Mouse (Mus musculus): Measurements from ENCODE around the gene Polr3b. TPM values are rescaled to one million over a fixed set of nuclear protein-coding genes. Genes with fewer than 3 reads are reported as not detected.

The Polr3b gene
- polyA plus RNA-seq, 1 experiment from 2014 or later = 11.2 TPM

DNA sequence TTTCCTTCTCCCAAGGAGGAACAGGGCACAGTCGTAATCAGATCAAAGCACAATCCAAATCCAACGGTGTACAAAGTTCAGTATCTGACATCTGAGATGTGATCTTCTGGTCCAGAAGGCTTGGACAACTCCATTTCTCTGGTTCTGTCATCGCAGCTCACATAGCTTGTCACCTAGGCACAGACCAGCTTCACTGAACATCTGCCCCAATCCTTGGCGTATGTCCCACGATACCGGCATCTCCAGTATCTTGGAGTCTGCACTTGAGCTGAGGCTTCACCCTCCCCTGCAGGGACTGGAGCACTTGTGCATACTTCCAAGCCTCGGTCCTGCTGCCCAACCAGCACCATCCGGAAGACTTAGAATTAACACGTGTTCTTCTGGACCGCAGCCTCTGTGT is 14.6 kb downstream of the Polr3b start:
- peaks cover 4% of the 10 kb centered on the region; the same call in 1 of the 2 replicates for H3K36me3 ChIP-seq (ENCODE audit: control insufficient read depth, insufficient read depth, low read length)
- WGBS = 93% methylated on average over 10 of the region's 10 CpGs

DNA sequence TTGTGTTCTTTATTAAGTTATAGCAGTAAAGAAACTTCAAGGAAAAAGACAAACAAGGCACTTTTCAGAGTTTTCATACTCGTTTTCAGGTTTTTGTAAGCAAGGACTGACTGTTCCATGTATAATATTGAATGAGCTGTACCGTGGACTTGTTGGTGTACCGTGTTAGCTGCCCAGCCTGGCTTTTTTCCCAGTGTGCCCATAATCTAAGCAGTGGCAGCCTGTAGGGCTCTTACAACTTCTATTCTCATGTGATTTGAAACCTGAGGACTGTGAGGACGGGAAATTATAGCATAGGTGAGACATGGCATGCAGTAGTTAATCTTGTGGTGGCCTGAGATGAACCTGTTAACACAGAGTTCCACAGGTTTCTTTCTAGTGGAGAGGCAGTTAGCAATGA is 16.3 kb downstream of the Polr3b start:
- no peaks in the 10 kb centered on the region for H3K9me3 ChIP-seq (replicated peaks; ENCODE audit: control insufficient read depth, low read length)
- H3K4me1 ChIP-seq (ENCODE audit: control insufficient read depth, insufficient read depth, low read length) = no peaks in the 10 kb centered on the region
- no peak overlapping the region for H3K4me3 ChIP-seq (replicated peaks; ENCODE audit: low read length)
- H3K36me3 ChIP-seq (ENCODE audit: control insufficient read depth, insufficient read depth, low read length) = peaks cover 4% of the 10 kb centered on the region; the same call in 1 of the 2 replicates
- 91% methylated on average over 4 of the region's 4 CpGs for WGBS
- no peak overlapping the region for H3K9ac ChIP-seq (ENCODE audit: low read length)
- no peak for ATAC-seq (ENCODE audit: insufficient read depth, low FRiP score)
- no peak overlapping the region for H3K27ac ChIP-seq (ENCODE audit: low read length)
- H3K4me2 ChIP-seq (ENCODE audit: low read depth, low read length) = no peak overlapping the region
- no peaks in the 10 kb centered on the region for H3K27me3 ChIP-seq (ENCODE audit: control insufficient read depth, insufficient read depth, low read length)

More for the DNA sequence above, 14.6 kb downstream of the Polr3b start:
- Histone ChIP-seq H3K27me3 (ENCODE audit: control insufficient read depth, insufficient read depth, low read length) (no peaks in the 10 kb centered on the region), H3K4me3 (replicated peaks; ENCODE audit: low read length) (no peak overlapping the region), H3K9ac (ENCODE audit: low read length) (no peak overlapping the region), H3K4me1 (ENCODE audit: control insufficient read depth, insufficient read depth, low read length) (no peaks in the 10 kb centered on the region), H3K9me3 (replicated peaks; ENCODE audit: control insufficient read depth, low read length) (no peaks in the 10 kb centered on the region), H3K27ac (ENCODE audit: low read length) (no peak overlapping the region), H3K4me2 (ENCODE audit: low read depth, low read length) (no peak overlapping the region)
- no peak for ATAC-seq (ENCODE audit: insufficient read depth, low FRiP score)

DNA sequence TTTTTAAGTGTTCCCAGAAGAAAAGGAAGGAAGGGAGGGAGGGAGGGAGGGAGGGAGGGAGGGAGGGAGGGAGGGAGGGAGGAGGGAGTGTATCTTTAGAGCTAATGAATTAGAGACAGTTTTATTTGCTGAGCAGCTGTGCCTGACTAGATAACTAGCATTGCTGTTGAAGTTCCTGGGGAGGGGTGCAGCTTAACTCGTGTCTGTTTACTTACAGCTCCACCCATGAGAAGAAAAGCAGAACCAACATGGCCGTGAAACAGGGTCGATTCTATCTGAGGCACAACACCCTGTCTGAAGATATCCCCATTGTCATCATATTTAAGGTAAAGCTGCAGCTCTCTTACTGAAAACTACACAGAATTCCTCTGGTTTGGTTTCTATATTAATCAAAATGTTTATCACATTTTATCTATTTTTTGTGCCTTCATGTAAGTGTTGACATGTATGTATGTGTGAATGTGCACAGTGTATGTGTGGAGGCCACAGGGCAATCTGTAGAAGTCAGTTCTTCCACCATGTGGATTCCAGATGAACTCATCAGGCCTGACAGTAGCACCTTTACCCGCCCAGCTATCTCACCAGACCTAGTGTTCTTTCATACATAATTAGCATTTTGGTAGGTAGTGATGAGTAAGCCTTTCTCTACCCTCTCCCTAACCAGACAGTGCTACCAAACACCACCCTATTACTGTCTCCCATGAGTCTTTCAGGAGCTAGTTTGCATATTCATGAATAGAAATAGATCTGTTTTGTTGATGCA is 17.6 kb downstream of the Polr3b start:
- H3K9ac ChIP-seq (ENCODE audit: low read length) = no peak overlapping the region
- H3K27ac ChIP-seq (ENCODE audit: low read length) = no peak overlapping the region
- no peak overlapping the region for H3K4me3 ChIP-seq (replicated peaks; ENCODE audit: low read length)
- H3K27me3 ChIP-seq (ENCODE audit: control insufficient read depth, insufficient read depth, low read length) = no peaks in the 10 kb centered on the region
- no peaks in the 10 kb centered on the region for H3K4me1 ChIP-seq (ENCODE audit: control insufficient read depth, insufficient read depth, low read length)
- 48% methylated on average over 4 of the region's 4 CpGs for WGBS
- no peak for ATAC-seq (ENCODE audit: insufficient read depth, low FRiP score)
- H3K36me3 ChIP-seq (ENCODE audit: control insufficient read depth, insufficient read depth, low read length) = peaks cover 4% of the 10 kb centered on the region; the same call in 1 of the 2 replicates
- H3K4me2 ChIP-seq (ENCODE audit: low read depth, low read length) = no peak overlapping the region
- H3K9me3 ChIP-seq (replicated peaks; ENCODE audit: control insufficient read depth, low read length) = no peaks in the 10 kb centered on the region

DNA sequence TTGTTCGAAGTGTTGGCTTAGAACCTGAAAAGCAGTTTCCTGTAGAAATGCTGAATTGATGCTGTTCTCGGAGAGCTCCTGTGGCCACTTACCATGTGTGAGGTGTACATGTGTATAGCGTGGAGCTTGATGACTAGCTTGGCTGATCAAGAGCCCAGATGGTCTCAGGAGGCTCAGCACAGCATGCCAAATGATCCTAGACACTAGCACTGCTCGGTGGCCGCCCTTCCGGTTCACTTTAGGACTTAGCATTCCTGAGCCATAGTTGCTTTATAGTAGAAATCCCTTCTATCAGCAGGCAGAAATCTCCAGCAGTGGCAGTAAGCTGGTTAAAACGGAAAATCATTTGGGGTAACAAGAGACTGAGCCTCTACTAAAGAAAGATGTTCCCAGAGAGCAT is 18.8 kb downstream of the Polr3b start:
- no peaks in the 10 kb centered on the region for H3K27me3 ChIP-seq (ENCODE audit: control insufficient read depth, insufficient read depth, low read length)
- H3K27ac ChIP-seq (ENCODE audit: low read length) = no peak overlapping the region
- H3K9me3 ChIP-seq (replicated peaks; ENCODE audit: control insufficient read depth, low read length) = no peaks in the 10 kb centered on the region
- H3K9ac ChIP-seq (ENCODE audit: low read length) = no peak overlapping the region
- H3K4me2 ChIP-seq (ENCODE audit: low read depth, low read length) = no peak overlapping the region
- H3K4me1 ChIP-seq (ENCODE audit: control insufficient read depth, insufficient read depth, low read length) = no peaks in the 10 kb centered on the region
- H3K4me3 ChIP-seq (replicated peaks; ENCODE audit: low read length) = no peak overlapping the region
- 88% methylated on average over 7 of the region's 7 CpGs for WGBS
- ATAC-seq (ENCODE audit: insufficient read depth, low FRiP score) = no peak
- peaks cover 4% of the 10 kb centered on the region; the same call in 1 of the 2 replicates for H3K36me3 ChIP-seq (ENCODE audit: control insufficient read depth, insufficient read depth, low read length)

DNA sequence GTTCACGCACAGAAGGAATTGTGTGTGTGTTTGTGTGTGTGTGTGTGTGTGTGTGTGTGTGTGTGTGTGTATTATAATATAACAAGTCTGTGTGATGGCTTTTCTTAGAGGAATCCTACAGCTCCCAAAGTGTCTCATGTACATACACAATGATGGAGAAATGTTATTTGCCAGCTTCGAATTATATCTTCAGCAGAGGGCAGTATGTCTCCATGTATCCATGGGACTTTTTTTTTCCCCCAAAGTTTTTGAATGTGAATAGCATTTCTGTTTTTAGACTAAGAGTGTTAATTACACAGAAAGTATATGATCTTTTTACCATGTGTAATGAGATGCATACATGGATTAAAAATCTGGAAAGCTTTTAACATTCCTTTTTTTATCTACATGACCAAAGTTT is 19.5 kb downstream of the Polr3b start:
- ATAC-seq (ENCODE audit: insufficient read depth, low FRiP score) = no peak
- Histone ChIP-seq H3K27ac (ENCODE audit: low read length) (no peak overlapping the region), H3K4me1 (ENCODE audit: control insufficient read depth, insufficient read depth, low read length) (no peaks in the 10 kb centered on the region), H3K4me3 (replicated peaks; ENCODE audit: low read length) (no peak overlapping the region), H3K27me3 (ENCODE audit: control insufficient read depth, insufficient read depth, low read length) (no peaks in the 10 kb centered on the region), H3K36me3 (ENCODE audit: control insufficient read depth, insufficient read depth, low read length) (peaks cover 4% of the 10 kb centered on the region; the same call in 1 of the 2 replicates), H3K4me2 (ENCODE audit: low read depth, low read length) (no peak overlapping the region), H3K9me3 (replicated peaks; ENCODE audit: control insufficient read depth, low read length) (no peaks in the 10 kb centered on the region), H3K9ac (ENCODE audit: low read length) (no peak overlapping the region)
- 66% methylated on average over 2 of the region's 2 CpGs for WGBS

DNA sequence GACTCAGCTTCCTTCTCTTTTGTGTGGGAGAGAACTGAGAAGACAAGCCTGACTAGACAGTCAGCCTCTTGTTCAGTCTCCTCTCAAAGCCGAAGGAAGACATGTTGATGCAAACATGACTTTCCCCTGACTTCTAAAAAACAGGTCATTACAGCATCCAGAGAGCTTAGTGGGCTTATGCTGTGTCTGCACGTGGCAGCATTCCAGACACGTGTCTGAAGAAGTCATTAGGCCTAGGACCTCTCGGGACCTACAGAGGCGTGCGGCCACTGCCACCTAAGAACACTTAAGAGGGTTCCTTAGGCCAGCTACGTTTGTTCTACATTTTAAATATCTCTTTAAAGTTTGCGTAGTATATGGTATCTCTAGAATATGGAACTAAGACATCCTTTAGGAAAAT is 23.8 kb downstream of the Polr3b start:
- no peak for ATAC-seq (ENCODE audit: insufficient read depth, low FRiP score)
- H3K4me1 ChIP-seq (ENCODE audit: control insufficient read depth, insufficient read depth, low read length) = no peaks in the 10 kb centered on the region
- no peak overlapping the region for H3K4me3 ChIP-seq (replicated peaks; ENCODE audit: low read length)
- WGBS = 78% methylated on average over 8 of the region's 8 CpGs
- H3K27me3 ChIP-seq (ENCODE audit: control insufficient read depth, insufficient read depth, low read length) = no peaks in the 10 kb centered on the region
- no peaks in the 10 kb centered on the region; the same call in 1 of the 2 replicates for H3K36me3 ChIP-seq (ENCODE audit: control insufficient read depth, insufficient read depth, low read length)
- no peak overlapping the region for H3K27ac ChIP-seq (ENCODE audit: low read length)
- H3K9ac ChIP-seq (ENCODE audit: low read length) = no peak overlapping the region
- no peaks in the 10 kb centered on the region for H3K9me3 ChIP-seq (replicated peaks; ENCODE audit: control insufficient read depth, low read length)
- H3K4me2 ChIP-seq (ENCODE audit: low read depth, low read length) = no peak overlapping the region

DNA sequence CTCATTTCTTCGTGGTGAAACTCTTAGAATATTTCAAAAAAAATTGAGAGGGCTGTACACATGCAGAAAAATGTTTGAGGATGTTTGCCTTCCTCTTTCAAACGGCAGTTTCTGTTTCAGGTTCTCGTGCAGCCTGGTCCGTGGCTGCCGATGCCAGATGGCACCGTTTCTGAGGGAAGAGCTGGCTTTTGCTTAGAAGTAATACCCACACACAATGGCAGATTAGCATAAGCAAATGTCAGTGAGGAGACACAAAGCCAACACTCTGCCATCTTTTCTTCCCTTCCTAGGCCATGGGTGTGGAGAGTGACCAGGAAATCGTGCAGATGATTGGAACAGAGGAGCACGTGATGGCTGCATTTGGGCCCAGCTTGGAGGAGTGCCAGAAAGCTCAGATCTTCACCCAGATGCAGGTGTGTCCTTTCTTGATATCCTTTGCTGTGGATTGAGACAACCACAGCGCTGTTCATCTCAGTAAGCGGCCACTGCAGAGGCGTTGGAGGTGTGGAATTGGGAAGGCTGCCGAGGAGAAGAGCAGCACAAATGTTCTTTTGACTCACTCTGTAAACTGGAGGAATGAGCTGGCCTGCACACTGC is 24.5 kb downstream of the Polr3b start:
- Histone ChIP-seq H3K27me3 (ENCODE audit: control insufficient read depth, insufficient read depth, low read length) (no peaks in the 10 kb centered on the region), H3K9me3 (replicated peaks; ENCODE audit: control insufficient read depth, low read length) (no peaks in the 10 kb centered on the region), H3K4me2 (ENCODE audit: low read depth, low read length) (no peak overlapping the region), H3K27ac (ENCODE audit: low read length) (no peak overlapping the region), H3K4me3 (replicated peaks; ENCODE audit: low read length) (no peak overlapping the region), H3K4me1 (ENCODE audit: control insufficient read depth, insufficient read depth, low read length) (no peaks in the 10 kb centered on the region), H3K9ac (ENCODE audit: low read length) (no peak overlapping the region), H3K36me3 (ENCODE audit: control insufficient read depth, insufficient read depth, low read length) (no peaks in the 10 kb centered on the region; the same call in 1 of the 2 replicates)
- 81% methylated on average over 12 of the region's 12 CpGs for WGBS
- ATAC-seq (ENCODE audit: insufficient read depth, low FRiP score) = no peak

DNA sequence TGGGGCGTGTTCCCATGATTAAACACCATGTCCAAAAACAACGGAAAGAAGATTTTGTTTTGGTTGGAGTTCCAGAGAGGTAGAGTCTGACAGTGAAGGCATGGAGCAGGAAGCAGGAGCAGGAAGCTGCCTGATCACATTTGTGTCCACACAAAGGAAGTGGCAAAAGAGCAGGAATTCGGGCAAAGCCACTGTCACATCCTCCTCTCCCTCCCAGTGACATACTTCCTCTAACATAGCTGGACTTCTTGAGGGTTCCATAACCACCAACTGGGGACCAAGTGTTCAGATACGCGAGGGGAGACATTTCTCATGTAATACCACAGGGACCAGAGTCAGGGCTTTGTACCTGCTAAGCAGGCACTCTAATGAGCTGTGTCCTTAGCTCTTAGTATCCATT is 25.2 kb downstream of the Polr3b start:
- H3K36me3 ChIP-seq (ENCODE audit: control insufficient read depth, insufficient read depth, low read length) = no peaks in the 10 kb centered on the region; the same call in 1 of the 2 replicates
- no peaks in the 10 kb centered on the region for H3K9me3 ChIP-seq (replicated peaks; ENCODE audit: control insufficient read depth, low read length)
- no peak for ATAC-seq (ENCODE audit: insufficient read depth, low FRiP score)
- no peak overlapping the region for H3K27ac ChIP-seq (ENCODE audit: low read length)
- no peaks in the 10 kb centered on the region for H3K27me3 ChIP-seq (ENCODE audit: control insufficient read depth, insufficient read depth, low read length)
- no peak overlapping the region for H3K4me2 ChIP-seq (ENCODE audit: low read depth, low read length)
- H3K4me3 ChIP-seq (replicated peaks; ENCODE audit: low read length) = no peak overlapping the region
- no peak overlapping the region for H3K9ac ChIP-seq (ENCODE audit: low read length)
- WGBS = 87% methylated on average over 5 of the region's 5 CpGs
- H3K4me1 ChIP-seq (ENCODE audit: control insufficient read depth, insufficient read depth, low read length) = no peaks in the 10 kb centered on the region

DNA sequence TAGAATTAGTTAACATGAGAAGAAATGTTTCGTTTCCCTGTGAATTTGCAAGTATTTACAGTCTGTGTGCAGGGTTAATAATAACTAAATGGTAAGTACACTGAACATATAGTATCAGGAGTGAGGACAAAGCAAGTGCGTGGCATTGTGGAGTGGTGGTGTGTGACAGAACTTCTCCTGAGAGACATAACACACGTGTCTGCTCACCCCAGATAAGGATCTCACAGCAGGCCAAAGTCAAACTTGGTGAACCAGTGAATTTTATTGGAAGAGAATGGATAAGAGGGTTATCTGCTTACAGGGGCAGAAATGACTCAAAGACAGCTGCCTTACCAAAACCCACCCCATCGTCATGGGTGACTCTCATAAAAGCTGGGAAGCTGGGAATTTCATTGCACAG is 26.8 kb downstream of the Polr3b start:
- no peaks in the 10 kb centered on the region; the same call in 1 of the 2 replicates for H3K36me3 ChIP-seq (ENCODE audit: control insufficient read depth, insufficient read depth, low read length)
- no peak overlapping the region for H3K4me3 ChIP-seq (replicated peaks; ENCODE audit: low read length)
- 80% methylated on average over 4 of the region's 4 CpGs for WGBS
- ATAC-seq (ENCODE audit: insufficient read depth, low FRiP score) = no peak
- no peak overlapping the region for H3K27ac ChIP-seq (ENCODE audit: low read length)
- no peaks in the 10 kb centered on the region for H3K4me1 ChIP-seq (ENCODE audit: control insufficient read depth, insufficient read depth, low read length)
- H3K4me2 ChIP-seq (ENCODE audit: low read depth, low read length) = no peak overlapping the region
- H3K9ac ChIP-seq (ENCODE audit: low read length) = no peak overlapping the region
- H3K27me3 ChIP-seq (ENCODE audit: control insufficient read depth, insufficient read depth, low read length) = no peaks in the 10 kb centered on the region
- H3K9me3 ChIP-seq (replicated peaks; ENCODE audit: control insufficient read depth, low read length) = no peaks in the 10 kb centered on the region
